In the genomic region with DNA sequence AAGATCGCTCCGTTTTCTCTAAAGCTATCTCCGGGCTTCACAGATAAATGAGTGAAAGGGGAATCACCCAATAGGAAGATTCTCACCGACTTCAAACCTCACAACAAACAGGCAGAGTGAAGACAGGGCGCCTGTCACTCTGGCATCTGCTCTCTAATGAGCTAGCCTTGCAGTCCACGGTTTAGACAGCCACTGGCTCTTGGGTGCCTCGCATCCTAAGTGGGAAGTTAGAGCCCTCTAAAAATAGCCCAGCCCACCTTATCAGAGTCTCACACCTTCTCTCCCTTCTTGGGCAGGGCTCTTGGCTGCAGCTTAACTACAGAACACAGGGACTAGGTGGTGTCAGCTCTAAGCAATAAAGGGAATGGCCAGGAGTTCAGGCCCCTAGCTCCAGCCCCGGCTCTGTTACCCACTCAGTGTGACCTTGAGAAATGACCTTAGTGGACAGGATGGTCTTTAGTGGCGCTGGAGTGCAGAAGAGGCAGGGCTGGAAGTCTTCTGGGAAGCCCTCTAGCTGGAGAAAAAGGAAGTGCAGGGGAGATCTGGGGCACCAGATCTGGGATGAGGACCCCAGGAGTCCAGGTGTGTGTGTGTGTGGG, we compare ENCODE assay signal across 9 mouse cellular contexts. TPM values are rescaled to one million over a fixed set of nuclear protein-coding genes. Genes with fewer than 3 reads are reported as not detected.
A peak's percentile ranks its signal among the peaks of the same experiment; 100 is the strongest.
DNase-seq lines count a peak whose midpoint lies in the region; ATAC-seq and TF ChIP-seq lines count a peak whose summit lies in the region.
"Had no signal": no experiment of that assay in that cellular context is flagged by ENCODE, and none has a peak within 500 bp of the region (broad histone marks: within the 10 kb centered on the region; RNA-seq: fewer than 3 reads in every experiment).

No protein-coding gene starts in this region.

- H3K9me3 ChIP-seq in lung, embryonic 14.5 days (ENCODE audit: low read depth, low read length): no peaks in the 10 kb centered on the region
- no peaks in the 10 kb centered on the region for H3K9me3 ChIP-seq in intestine, embryonic 14.5 days (ENCODE audit: control insufficient read depth, low read length)
- H3K9me3 ChIP-seq: embryonic facial prominence, embryonic 15.5 days had no signal

- WGBS in lung, embryonic 14.5 days: 11% methylated on average over 9 of the region's 9 CpGs
- WGBS in intestine, embryonic 14.5 days: 12% methylated on average over 9 of the region's 9 CpGs

- H3K9ac ChIP-seq in lung, embryonic 14.5 days: peak overlapping the region; percentile 27; the same call in 1 of the 2 replicates
- no peak overlapping the region for H3K9ac ChIP-seq in intestine, embryonic 14.5 days (ENCODE audit: low read length)
- H3K9ac ChIP-seq: embryonic facial prominence, embryonic 15.5 days had no signal

- H3K27ac ChIP-seq in lung, embryonic 14.5 days (ENCODE audit: low read depth): peak overlapping the region; percentile 73
- peak overlapping the region; percentile 73 for H3K27ac ChIP-seq in bone marrow macrophage, adult 2 months (ENCODE audit: insufficient read depth, low read depth, low read length)
- H3K27ac ChIP-seq in cortical plate, adult 2 months (ENCODE audit: insufficient read depth, low read length): peak overlapping the region; percentile 91; the same call in 1 of the 2 replicates
- no peak overlapping the region for H3K27ac ChIP-seq in intestine, embryonic 14.5 days (ENCODE audit: low read depth)
- H3K27ac ChIP-seq: embryonic facial prominence, embryonic 15.5 days had no signal

- peak overlapping the region; percentile 63 for H3K4me3 ChIP-seq in lung, embryonic 14.5 days (ENCODE audit: low read depth, low read length)
- H3K4me3 ChIP-seq in bone marrow macrophage, adult 2 months (ENCODE audit: insufficient read depth, low read length): peak overlapping the region; percentile 82
- H3K4me3 ChIP-seq in cortical plate, adult 2 months (ENCODE audit: insufficient read depth, low read length): peak overlapping the region; percentile 77
- H3K4me3 ChIP-seq in intestine, embryonic 14.5 days (ENCODE audit: low read depth, low read length): no peak overlapping the region

- no peaks in the 10 kb centered on the region for H3K4me1 ChIP-seq in lung, embryonic 14.5 days (ENCODE audit: insufficient read depth)
- H3K4me1 ChIP-seq in bone marrow macrophage, adult 2 months (ENCODE audit: control insufficient read depth, insufficient read depth, low read length): peaks cover 28% of the 10 kb centered on the region
- peaks cover 6% of the 10 kb centered on the region for H3K4me1 ChIP-seq in cortical plate, adult 2 months (ENCODE audit: control insufficient read depth, insufficient read depth, low read length)
- H3K4me1 ChIP-seq in intestine, embryonic 14.5 days (replicated peaks; ENCODE audit: control insufficient read depth, insufficient read depth, low read length): peaks cover 4% of the 10 kb centered on the region; the same call in 1 of the 2 replicates

- no peaks in the 10 kb centered on the region for H3K36me3 ChIP-seq in lung, embryonic 14.5 days (ENCODE audit: insufficient read depth)
- no peaks in the 10 kb centered on the region for H3K36me3 ChIP-seq in intestine, embryonic 14.5 days (ENCODE audit: control insufficient read depth, insufficient read depth, low read length)
- H3K36me3 ChIP-seq: embryonic facial prominence, embryonic 15.5 days had no signal

- peaks cover 42% of the 10 kb centered on the region for H3K27me3 ChIP-seq in lung, embryonic 14.5 days (ENCODE audit: insufficient read depth, low read length)
- peaks cover 43% of the 10 kb centered on the region for H3K27me3 ChIP-seq in intestine, embryonic 14.5 days (replicated peaks; ENCODE audit: control insufficient read depth, insufficient read depth, low read length)

- peak; percentile 48 for DNase-seq in lung, embryonic 14.5 days
- no peak for DNase-seq in lung, postnatal 25 days (ENCODE audit: low spot score)
- DNase-seq in intestine, embryonic 14.5 days (ENCODE audit: low spot score): peak; percentile 57
- DNase-seq in layer of hippocampus, postnatal 10 days (ENCODE audit: low spot score in 2 of 2): no peak
- no peak for DNase-seq in layer of hippocampus, postnatal 14 days (ENCODE audit: low spot score in 2 of 2)

- peak; percentile 70 for TF ChIP-seq CTCF in lung, embryonic 14.5 days (IDR thresholded peaks at IDR 0.05; ENCODE audit: low read depth)
- peak; percentile 26; the same call in 1 of the 2 replicates for TF ChIP-seq CTCF in bone marrow macrophage, adult 2 months (IDR thresholded peaks at IDR 0.05; ENCODE audit: low read depth, low read length)
- TF ChIP-seq CTCF in cortical plate, adult 2 months (IDR thresholded peaks at IDR 0.05; ENCODE audit: extremely low read depth, insufficient read depth, low read length): peak; percentile 40

- H3K4me2 ChIP-seq in lung, embryonic 14.5 days: peak overlapping the region; percentile 96
- no peak overlapping the region for H3K4me2 ChIP-seq in intestine, embryonic 14.5 days (ENCODE audit: low read length)
- H3K4me2 ChIP-seq: embryonic facial prominence, embryonic 15.5 days had no signal

- no peak for TF ChIP-seq POLR2A in bone marrow macrophage, adult 2 months (IDR thresholded peaks at IDR 0.05; ENCODE audit: borderline replicate concordance, low read depth, low read length)
- peak; percentile 38; the same call in 1 of the 2 replicates for TF ChIP-seq POLR2A in cortical plate, adult 2 months (IDR thresholded peaks at IDR 0.05; ENCODE audit: extremely low read depth, insufficient read depth, low read length)

- ATAC-seq in lung, embryonic 14.5 days (ENCODE audit: insufficient read depth): peak; percentile 41; the same call in 1 of the 2 replicates
- ATAC-seq in intestine, embryonic 14.5 days (replicated peaks; ENCODE audit: low FRiP score, low TSS enrichment, low read depth): no peak
- peak; percentile 92 for ATAC-seq in megakaryocyte progenitor cell, adult 5-6 weeks (replicated peaks; ENCODE audit: poor library complexity)

RNA-seq across cellular contexts. Expression of a gene that starts 2.0 kb away (rescaled TPM):
- polyA plus RNA-seq in lung, embryonic 14.5 days (2014; fragmentation: Nextera tagmentation; extraction: Ambion mirVana): 2.0 and 5.0 TPM in 2 replicates
- 0.89 and 1.2 TPM in 2 replicates for polyA plus RNA-seq in bone marrow macrophage, adult 2 months (2012; ENCODE audit: insufficient read depth, insufficient read length, missing spikeins)
- 48.2 and 50.9 TPM in 2 replicates for polyA plus RNA-seq in cortical plate, adult 2 months (2012; rRNA removed)
- polyA plus RNA-seq in intestine, embryonic 14.5 days (2014; fragmentation: Nextera tagmentation; extraction: Ambion mirVana): 2.5 TPM in 2 replicates
- 0.07 and 0.10 TPM in 2 replicates for total RNA-seq in megakaryocyte progenitor cell, adult 5-6 weeks (2015)
- 0.04 and 0.14 TPM in 2 replicates for total RNA-seq in megakaryocyte progenitor cell, adult 5-6 weeks (2017)
- 1 to 10 TPM; 7.7 to 8.3 TPM for total RNA-seq in layer of hippocampus, postnatal 10 days (2021)
- 10 to 100 TPM; 11.9 to 13.5 TPM for total RNA-seq in layer of hippocampus, postnatal 14 days (2021)

Comparison
In these comparisons a context has a peak if more than half of its experiments do, and no peak if none do; other contexts are left out.
1. DNase-seq: peak in lung, embryonic 14.5 days (single experiment) and intestine, embryonic 14.5 days (single experiment); none in lung, postnatal 25 days (single experiment), layer of hippocampus, postnatal 10 days (0 of 2) and layer of hippocampus, postnatal 14 days (0 of 2).
2. Peak in every context shown above with its lines, with median percentiles within 50 percentile points of each other: CTCF ChIP-seq.